Mouse (Mus musculus) neural tube, embryonic 13.5 days (tissue): ENCODE data around the gene Mecom. TPM values are rescaled to one million over a fixed set of nuclear protein-coding genes. Genes with fewer than 3 reads are reported as not detected.

Source experiments
- ATAC-seq: fragments of 200-750 bp; cut with Nextera tagmentation; 2 replicates; pipeline ENCODE4 v1.8.0; 2017; ENCODE audit warnings: low read depth, mild to moderate bottlenecking, moderate TSS enrichment, moderate library complexity
- H3K27ac ChIP-seq: fragments of 300-500 bp; sonication (generic); replicated peaks from 2 replicates; pipeline ENCODE4 v1.5.1; 2015; ENCODE audit warnings: moderate library complexity, mild to moderate bottlenecking, inconsistent platforms
- H3K27me3 ChIP-seq: fragments of 300-500 bp; sonication (generic); 2 replicates; pipeline ENCODE4 v1.6.1; 2015; ENCODE audit warnings: mild to moderate bottlenecking, inconsistent platforms
- H3K36me3 ChIP-seq: fragments of 300-500 bp; sonication (generic); 2 replicates; pipeline ENCODE4 v1.6.1; 2015; ENCODE audit warnings: mild to moderate bottlenecking, inconsistent platforms
- H3K4me1 ChIP-seq: fragments of 300-500 bp; sonication (generic); replicated peaks from 2 replicates; pipeline ENCODE4 v1.6.1; 2015; ENCODE audit warnings: inconsistent platforms
- H3K4me2 ChIP-seq: fragments of 300-500 bp; sonication (generic); 2 replicates; pipeline ENCODE4 v1.6.1; 2015; ENCODE audit warnings: inconsistent platforms, mild to moderate bottlenecking, moderate library complexity
- H3K4me3 ChIP-seq: fragments of 300-500 bp; sonication (generic); 2 replicates; pipeline ENCODE4 v1.5.1; 2015; ENCODE audit warnings: mild to moderate bottlenecking, inconsistent platforms
- H3K9ac ChIP-seq: fragments of 300-500 bp; sonication (generic); 2 replicates; pipeline ENCODE4 v1.6.1; 2015; ENCODE audit warnings: moderate library complexity, mild to moderate bottlenecking, inconsistent platforms
- H3K9me3 ChIP-seq: fragments of 300-500 bp; sonication (generic); 2 replicates; pipeline ENCODE4 v1.6.1; 2016; ENCODE audit warnings: inconsistent platforms
- WGBS: fragments of 180-500 bp; shearing (Covaris S2); methylation state at CpG from one replicate; pipeline ENCODE4 v1.1.7; 2015; 5-methylcytosine and 5-hydroxymethylcytosine counted together
- polyA plus RNA-seq: library from polyadenylated mRNA; unstranded; fragments of >200 nt; fragmentation: Nextera tagmentation; extraction: Ambion mirVana; gene quantifications from 2 replicates; pipeline ENCODE4 v1.2.1, GENCODE M21; 2015

The Mecom gene
- polyA plus RNA-seq, 1 experiment from 2014 or later: 8.9 TPM

- 89% methylated on average over 3 of the region's 3 CpGs for WGBS
These were observed 504.3 kb downstream of the Mecom start for GRCm38 (mm10) chr3:30043525-30043924.

GRCm38 (mm10) chr3:30038545-30038944, 509.3 kb downstream of the Mecom start:
- Histone ChIP-seq H3K4me3 (no peak overlapping the region), H3K27ac (no peak overlapping the region), H3K27me3 (no peaks in the 10 kb centered on the region), H3K36me3 (no peaks in the 10 kb centered on the region), H3K4me2 (no peak overlapping the region), H3K9ac (no peak overlapping the region), H3K4me1 (no peaks in the 10 kb centered on the region), H3K9me3 (no peaks in the 10 kb centered on the region)
- WGBS: 85% methylated on average over 3 of the region's 3 CpGs
- ATAC-seq: no peak

More at GRCm38 (mm10) chr3:30043525-30043924, 504.3 kb downstream of the Mecom start:
- H3K4me3 ChIP-seq: no peak overlapping the region
- no peaks in the 10 kb centered on the region for H3K27me3 ChIP-seq
- no peak for ATAC-seq
- no peak overlapping the region for H3K27ac ChIP-seq
- no peak overlapping the region for H3K4me2 ChIP-seq
- no peak overlapping the region for H3K9ac ChIP-seq
- H3K36me3 ChIP-seq: no peaks in the 10 kb centered on the region
- H3K4me1 ChIP-seq: no peaks in the 10 kb centered on the region
- H3K9me3 ChIP-seq: no peaks in the 10 kb centered on the region

- H3K9ac ChIP-seq: no peak overlapping the region
- no peaks in the 10 kb centered on the region for H3K36me3 ChIP-seq
- peaks cover 9% of the 10 kb centered on the region; the same call in 1 of the 2 replicates for H3K4me1 ChIP-seq
- WGBS: 96% methylated on average over 13 of the region's 13 CpGs
- H3K27me3 ChIP-seq: peaks cover 21% of the 10 kb centered on the region
- H3K4me3 ChIP-seq: no peak overlapping the region
- no peak for ATAC-seq
- H3K9me3 ChIP-seq: no peaks in the 10 kb centered on the region
- H3K27ac ChIP-seq: no peak overlapping the region
- H3K4me2 ChIP-seq: no peak overlapping the region
These were observed 527.8 kb downstream of the Mecom start for GRCm38 (mm10) chr3:30019961-30020360.

- no peak overlapping the region for H3K4me2 ChIP-seq
- H3K9me3 ChIP-seq: no peaks in the 10 kb centered on the region
- ATAC-seq: no peak
- WGBS: 81% methylated on average over 8 of the region's 8 CpGs
- no peak overlapping the region for H3K27ac ChIP-seq
- peaks cover 21% of the 10 kb centered on the region for H3K27me3 ChIP-seq
- H3K9ac ChIP-seq: no peak overlapping the region
- H3K4me1 ChIP-seq: peaks cover 9% of the 10 kb centered on the region; the same call in 1 of the 2 replicates
- no peak overlapping the region for H3K4me3 ChIP-seq
- no peaks in the 10 kb centered on the region for H3K36me3 ChIP-seq
These were observed 528.4 kb downstream of the Mecom start for GRCm38 (mm10) chr3:30019411-30019810.

GRCm38 (mm10) chr3:30018202-30018601, 529.6 kb downstream of the Mecom start:
- Histone ChIP-seq H3K4me1 (peaks cover 10% of the 10 kb centered on the region; the same call in 1 of the 2 replicates), H3K36me3 (no peaks in the 10 kb centered on the region), H3K27me3 (peaks cover 21% of the 10 kb centered on the region), H3K9me3 (no peaks in the 10 kb centered on the region), H3K4me3 (no peak overlapping the region), H3K9ac (no peak overlapping the region), H3K27ac (no peak overlapping the region), H3K4me2 (no peak overlapping the region)
- no peak for ATAC-seq
- 9% methylated on average over 12 of the region's 12 CpGs for WGBS

- H3K4me2 ChIP-seq: no peak overlapping the region
- peaks cover 23% of the 10 kb centered on the region for H3K4me1 ChIP-seq
- H3K27me3 ChIP-seq: peaks cover 33% of the 10 kb centered on the region
- H3K9me3 ChIP-seq: no peaks in the 10 kb centered on the region
- no peaks in the 10 kb centered on the region for H3K36me3 ChIP-seq
- ATAC-seq: no peak
- no peak overlapping the region for H3K27ac ChIP-seq
- H3K4me3 ChIP-seq: no peak overlapping the region
- WGBS: 62% methylated on average over 5 of the region's 5 CpGs
- H3K9ac ChIP-seq: no peak overlapping the region
These were observed 531.0 kb downstream of the Mecom start for GRCm38 (mm10) chr3:30016766-30017165.

GRCm38 (mm10) chr3:30014962-30015660, 532.7 kb downstream of the Mecom start:
- ATAC-seq: peak; percentile 59
- H3K4me3 ChIP-seq: no peak overlapping the region

GRCm38 (mm10) chr3:30014279-30014678, 533.5 kb downstream of the Mecom start:
- no peak for ATAC-seq
- H3K4me1 ChIP-seq: peaks cover 23% of the 10 kb centered on the region
- H3K4me3 ChIP-seq: no peak overlapping the region
- H3K9me3 ChIP-seq: no peaks in the 10 kb centered on the region
- no peak overlapping the region for H3K27ac ChIP-seq
- no peaks in the 10 kb centered on the region for H3K36me3 ChIP-seq
- no peak overlapping the region for H3K9ac ChIP-seq
- 36% methylated on average over 1 of the region's 1 CpGs for WGBS
- H3K4me2 ChIP-seq: no peak overlapping the region
- peaks cover 45% of the 10 kb centered on the region for H3K27me3 ChIP-seq

More at GRCm38 (mm10) chr3:30014962-30015660, 532.7 kb downstream of the Mecom start:
- 10% methylated on average over 10 of the region's 10 CpGs for WGBS
- Histone ChIP-seq H3K4me2 (no peak overlapping the region), H3K27me3 (peaks cover 44% of the 10 kb centered on the region), H3K4me1 (peaks cover 23% of the 10 kb centered on the region), H3K36me3 (no peaks in the 10 kb centered on the region), H3K9ac (no peak overlapping the region), H3K27ac (no peak overlapping the region), H3K9me3 (no peaks in the 10 kb centered on the region)

GRCm38 (mm10) chr3:30013416-30013815, 534.4 kb downstream of the Mecom start:
- Histone ChIP-seq H3K9ac (peak overlapping the region; percentile 67), H3K4me3 (peak overlapping the region; percentile 49), H3K4me1 (peaks cover 23% of the 10 kb centered on the region), H3K27me3 (peaks cover 45% of the 10 kb centered on the region), H3K9me3 (no peaks in the 10 kb centered on the region), H3K4me2 (peak overlapping the region; percentile 81), H3K36me3 (no peaks in the 10 kb centered on the region), H3K27ac (no peak overlapping the region)
- 17% methylated on average over 1 of the region's 1 CpGs for WGBS
- no peak for ATAC-seq

- no peaks in the 10 kb centered on the region for H3K9me3 ChIP-seq
- no peaks in the 10 kb centered on the region for H3K36me3 ChIP-seq
- 0% methylated on average over 29 of the region's 29 CpGs for WGBS
- peak overlapping the region; percentile 67 for H3K9ac ChIP-seq
- peaks cover 45% of the 10 kb centered on the region for H3K27me3 ChIP-seq
- ATAC-seq: peak; percentile 52; the same call in 1 of the 2 replicates
- peak overlapping the region; percentile 49 for H3K4me3 ChIP-seq
- H3K4me2 ChIP-seq: peak overlapping the region; percentile 81
- peaks cover 17% of the 10 kb centered on the region for H3K4me1 ChIP-seq
- H3K27ac ChIP-seq: peak overlapping the region; percentile 64
These were observed 535.0 kb downstream of the Mecom start for GRCm38 (mm10) chr3:30012666-30013365.

GRCm38 (mm10) chr3:30012150-30012549, 535.7 kb downstream of the Mecom start:
- Histone ChIP-seq H3K4me2 (peak overlapping the region; percentile 81), H3K9me3 (no peaks in the 10 kb centered on the region), H3K27ac (0 out of 2 replicates have a peak overlapping the region, but pooled peaks have one; percentile 20), H3K36me3 (no peaks in the 10 kb centered on the region), H3K4me1 (peaks cover 14% of the 10 kb centered on the region), H3K4me3 (peak overlapping the region; percentile 49), H3K27me3 (peaks cover 45% of the 10 kb centered on the region), H3K9ac (peak overlapping the region; percentile 67)
- ATAC-seq: no peak
- WGBS: under 1% methylated on average over 27 of the region's 27 CpGs

- H3K27ac ChIP-seq: no peak overlapping the region
- peaks cover 42% of the 10 kb centered on the region for H3K27me3 ChIP-seq
- peak overlapping the region; percentile 81 for H3K4me2 ChIP-seq
- 7% methylated on average over 6 of the region's 6 CpGs for WGBS
- H3K4me3 ChIP-seq: peak overlapping the region; percentile 49
- no peak for ATAC-seq
- H3K4me1 ChIP-seq: peaks cover 14% of the 10 kb centered on the region
- H3K9ac ChIP-seq: peak overlapping the region; percentile 12; the same call in 1 of the 2 replicates
- H3K9me3 ChIP-seq: no peaks in the 10 kb centered on the region
- no peaks in the 10 kb centered on the region for H3K36me3 ChIP-seq
These were observed 536.1 kb downstream of the Mecom start for GRCm38 (mm10) chr3:30011712-30012111.
